Mouse (Mus musculus): ENCODE measurements around the gene Sec16b. TPM values are rescaled to one million over a fixed set of nuclear protein-coding genes. Genes with fewer than 3 reads are reported as not detected.

Sec16b gene
- total RNA-seq, 2 experiments from 2014 or later, result 0.15 to 0.27 TPM

GRCm38 (mm10) chr1:157514298-157514697 lies 7.8 kb downstream of the Sec16b start:
- DNase-seq, result no peak

GRCm38 (mm10) chr1:157516838-157517808 lies 10.6 kb downstream of the Sec16b start:
- no peak for DNase-seq

- peak; percentile 68 to 69 for DNase-seq
These were observed 11.6 kb downstream of the Sec16b start for GRCm38 (mm10) chr1:157518111-157518523.

- no peak for DNase-seq
These were observed 12.9 kb downstream of the Sec16b start for GRCm38 (mm10) chr1:157519396-157519795.

- DNase-seq, result no peak
These were observed 15.8 kb downstream of the Sec16b start for GRCm38 (mm10) chr1:157522322-157522721.

GRCm38 (mm10) chr1:157524775-157525174 lies 18.2 kb downstream of the Sec16b start:
- no peak for DNase-seq

DNA sequence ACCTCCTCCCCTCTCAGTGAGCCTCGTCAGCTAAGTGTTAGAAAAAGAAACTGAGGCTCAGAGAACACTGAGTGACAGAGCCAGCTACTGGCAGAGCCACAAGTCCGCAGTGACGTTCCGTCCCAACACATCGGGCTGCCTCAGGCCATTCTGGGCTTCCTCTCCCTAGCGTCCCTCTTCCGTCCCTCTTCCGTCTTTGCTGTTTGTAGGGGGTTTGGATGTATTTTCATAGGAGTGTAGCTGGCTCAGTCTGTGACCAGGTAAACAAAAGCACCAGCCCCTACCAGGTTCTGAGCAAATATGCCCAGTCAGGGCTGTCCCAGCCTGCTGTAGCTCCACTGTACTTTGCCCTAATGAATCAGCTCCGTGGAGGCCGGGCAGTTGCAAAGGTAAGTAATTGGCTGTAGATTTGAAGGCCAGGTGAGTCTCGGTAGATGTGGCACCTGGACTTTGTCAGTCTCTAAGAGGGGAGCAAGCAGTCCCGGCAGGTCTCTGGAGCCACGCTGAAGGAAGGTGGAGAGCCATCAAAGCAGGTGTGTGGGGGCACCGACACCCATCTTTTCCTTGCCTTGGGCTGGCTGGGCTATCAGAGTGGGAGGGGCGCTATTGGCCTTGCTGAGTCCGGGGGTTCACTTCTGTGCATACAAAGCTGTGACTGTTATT lies 19.3 kb downstream of the Sec16b start:
- no peak for DNase-seq

- DNase-seq, result no peak
These were observed 20.1 kb downstream of the Sec16b start for GRCm38 (mm10) chr1:157526625-157527024.

DNA sequence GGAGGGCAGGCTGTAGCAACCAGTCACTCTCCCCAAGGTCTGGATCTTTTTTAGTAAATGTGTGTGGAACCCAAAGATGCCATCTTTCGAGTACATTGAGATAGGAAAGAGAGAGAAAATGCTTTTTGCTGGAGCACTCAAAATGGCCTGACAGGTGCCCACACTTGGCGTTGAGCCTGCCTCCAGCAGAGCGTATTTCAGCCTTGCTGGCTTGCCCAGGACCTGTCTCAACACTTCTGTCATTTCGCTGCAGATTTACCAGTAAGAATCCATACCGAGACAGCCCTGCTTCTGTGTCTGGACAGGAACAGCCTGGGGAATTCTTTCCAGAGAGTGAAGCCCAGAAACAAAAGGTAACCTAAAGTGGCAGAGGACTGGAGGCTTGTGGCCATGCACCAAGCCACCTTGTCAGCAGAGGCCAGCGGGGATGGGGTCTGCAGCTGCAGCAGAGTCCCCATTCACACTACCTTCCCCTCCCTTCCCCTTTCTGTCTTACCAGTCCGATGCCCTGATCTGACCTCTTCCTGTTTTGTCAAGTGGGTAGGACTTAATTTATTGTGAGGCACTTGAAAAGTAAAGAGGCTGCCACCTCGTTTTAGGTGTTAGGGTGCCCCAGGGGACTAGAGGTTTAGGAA lies 26.4 kb downstream of the Sec16b start:
- DNase-seq, result no peak

GRCm38 (mm10) chr1:157535571-157535970 lies 29.0 kb downstream of the Sec16b start:
- DNase-seq, result no peak

DNA sequence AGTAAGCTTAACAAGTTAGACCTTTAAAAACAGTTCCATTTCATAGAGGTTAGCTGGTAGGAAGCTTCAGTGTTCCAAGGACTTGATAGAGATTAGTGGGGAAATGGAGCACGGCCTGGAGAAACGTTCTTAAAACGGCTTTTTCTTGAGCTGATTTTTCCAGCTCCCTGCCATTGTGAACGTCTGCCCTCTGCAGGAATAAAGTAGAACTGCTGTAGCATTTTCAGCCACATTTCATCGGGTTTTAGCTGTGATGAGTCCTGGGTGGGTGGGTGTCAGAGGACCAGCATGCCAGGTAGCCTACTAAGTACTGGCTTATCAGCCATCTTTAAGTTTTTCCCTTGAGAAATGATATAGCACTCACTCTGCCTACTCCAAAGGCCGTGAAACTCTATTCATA lies 29.9 kb downstream of the Sec16b start:
- DNase-seq, result peak in 1 of 2 experiments; percentile 57

DNA sequence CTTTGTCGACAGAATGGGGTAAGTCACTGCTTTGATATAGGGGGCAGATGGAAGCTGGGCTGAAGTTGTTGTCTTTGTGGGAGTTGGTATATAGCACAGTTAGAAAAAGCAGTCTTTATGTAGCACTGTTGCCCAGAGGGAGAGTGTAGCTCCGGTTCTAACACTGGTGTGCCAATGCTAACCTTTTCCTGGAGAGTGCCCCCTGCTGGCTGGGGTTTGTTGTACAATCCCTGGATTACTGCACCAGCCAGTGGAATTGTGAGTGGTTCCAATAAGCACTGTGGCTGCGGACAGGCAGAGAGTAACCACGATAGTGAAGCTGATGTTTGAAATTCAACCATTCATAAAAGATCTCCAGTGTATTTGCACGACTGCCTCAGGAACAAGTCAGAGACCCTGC lies 31.1 kb downstream of the Sec16b start:
- DNase-seq, result no peak

DNA sequence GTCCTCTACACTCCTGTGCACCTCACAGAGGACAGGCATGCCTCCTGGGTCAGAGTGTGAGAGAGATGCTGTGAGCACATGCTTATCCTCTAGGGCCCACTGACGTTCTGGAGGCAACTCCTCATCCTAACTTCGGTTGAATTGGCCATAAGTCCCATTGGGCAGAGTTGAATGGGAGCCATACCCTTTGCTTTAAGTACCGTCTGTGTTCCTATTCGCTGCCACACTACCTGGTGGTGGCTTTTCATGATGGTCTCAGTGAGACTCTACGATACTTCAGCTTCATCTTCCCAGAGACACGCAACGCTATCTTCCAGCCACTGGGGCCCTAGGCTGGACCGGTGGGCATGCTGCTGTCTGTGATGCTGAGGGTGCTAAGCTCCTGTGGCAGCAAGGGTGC lies 38.5 kb downstream of the Sec16b start:
- DNase-seq, result no peak

DNA sequence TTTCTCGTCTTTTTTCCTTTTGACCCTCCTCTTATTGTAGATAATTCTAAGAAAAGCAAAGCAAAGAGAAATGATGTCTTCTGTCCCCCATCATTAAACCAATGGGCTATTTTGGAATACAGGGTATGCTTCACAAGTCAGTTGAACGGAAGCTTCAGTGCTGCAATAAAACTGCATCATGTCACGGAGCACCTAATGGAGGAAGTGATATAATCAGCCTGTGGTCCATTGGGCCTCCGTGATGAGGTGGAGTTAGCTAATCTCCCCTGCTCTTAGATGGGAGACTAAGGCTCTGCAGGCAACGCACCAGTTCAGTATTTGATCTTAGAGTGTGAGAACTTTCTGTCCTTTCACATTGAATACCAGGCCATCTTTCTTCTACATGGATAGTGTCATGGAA lies 41.1 kb downstream of the Sec16b start:
- no peak for DNase-seq

DNA sequence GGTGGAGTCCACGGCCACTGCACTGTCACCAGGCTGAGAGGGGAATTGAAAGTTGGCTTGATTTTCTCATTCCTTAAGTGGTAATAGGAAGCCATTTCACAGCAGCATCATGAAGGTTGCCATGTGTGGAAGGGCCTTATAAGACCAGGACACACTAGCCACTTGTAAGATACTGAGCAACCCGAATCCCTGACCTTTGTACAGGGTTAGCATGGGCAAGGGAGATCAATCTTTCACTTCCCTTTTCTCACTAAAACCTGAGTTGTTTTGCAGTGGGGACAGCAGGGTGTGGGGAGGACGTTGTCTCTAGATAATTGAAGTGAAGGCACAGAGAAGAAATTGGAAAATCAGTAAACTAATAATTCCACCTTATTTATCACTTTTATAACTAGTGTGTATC lies 43.2 kb downstream of the Sec16b start:
- no peak for DNase-seq

DNA sequence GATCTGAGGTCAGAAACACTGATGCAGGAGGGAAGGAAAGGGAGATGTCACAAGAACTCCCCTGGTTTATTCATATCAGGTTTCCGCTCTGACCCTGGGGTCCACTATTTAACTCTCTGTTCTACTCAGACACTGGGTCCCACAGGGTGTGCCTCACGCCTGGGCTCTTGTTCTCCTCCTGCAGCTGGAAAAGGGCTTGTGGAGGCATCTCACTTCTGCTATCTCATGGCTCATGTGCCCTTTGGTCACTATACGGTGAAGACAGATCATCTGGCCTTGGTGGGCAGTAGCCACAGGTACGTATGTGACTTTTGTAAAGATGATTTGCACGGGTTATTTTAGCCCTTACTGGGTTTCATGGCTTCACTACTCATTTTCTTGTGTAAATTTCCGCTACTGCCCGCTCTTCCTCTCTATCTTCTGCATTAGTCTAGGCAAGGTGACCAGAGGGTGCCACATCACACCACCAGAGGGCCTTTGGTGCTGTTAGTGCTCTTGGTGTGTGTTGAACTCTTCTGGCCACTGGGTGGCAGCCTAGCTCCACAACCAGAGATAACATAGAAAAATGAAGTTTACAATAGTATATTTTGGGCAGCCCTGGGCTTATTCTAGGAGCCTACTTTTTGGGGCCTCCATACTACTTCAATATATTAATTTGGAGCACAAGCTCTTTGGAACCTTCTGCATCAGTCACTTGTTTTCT lies 46.4 kb downstream of the Sec16b start:
- DNase-seq, result peak; percentile 68 to 69

GRCm38 (mm10) chr1:157554163-157554562 lies 47.6 kb downstream of the Sec16b start:
- no peak for DNase-seq

- DNase-seq, result no peak
These were observed 48.4 kb downstream of the Sec16b start for GRCm38 (mm10) chr1:157554686-157555530.

DNA sequence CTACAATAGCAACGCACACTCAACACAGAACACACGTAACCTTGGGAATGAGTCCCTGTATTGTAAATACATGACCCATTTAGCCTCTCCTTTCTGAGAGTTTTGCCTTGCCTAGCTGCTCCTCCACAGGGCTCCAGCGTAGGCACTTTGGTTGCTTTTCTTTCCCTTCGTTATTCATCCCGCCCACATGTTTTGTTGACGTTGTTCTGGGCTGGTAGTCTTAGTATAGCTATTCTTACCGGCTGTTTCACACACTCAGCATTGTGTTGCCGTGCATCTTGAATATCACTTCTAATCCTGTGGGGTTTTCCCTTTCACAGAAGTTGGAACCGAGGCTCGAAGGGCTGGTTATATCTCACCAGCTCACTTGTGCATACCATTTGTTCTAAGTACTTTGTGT lies 49.2 kb downstream of the Sec16b start:
- no peak for DNase-seq

DNA sequence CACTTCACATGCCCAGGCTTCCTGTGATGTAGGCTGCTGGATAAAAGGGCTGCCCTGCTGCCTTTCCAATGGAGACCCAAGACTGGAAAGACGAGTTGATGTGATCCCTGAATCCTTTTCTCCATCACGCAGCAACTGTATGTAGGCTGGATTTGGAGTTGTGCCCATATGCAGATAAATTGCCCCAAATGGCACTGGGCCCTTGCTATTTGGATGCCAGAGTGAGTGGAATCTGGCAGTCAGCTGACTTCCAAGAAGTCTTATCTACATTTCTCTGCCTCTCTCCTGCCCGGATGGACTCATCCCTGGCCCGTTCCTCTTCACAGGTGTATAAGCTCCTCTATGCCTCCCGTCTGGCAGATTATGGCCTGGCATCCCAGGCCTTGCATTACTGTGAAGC lies 49.9 kb downstream of the Sec16b start:
- DNase-seq, result no peak

DNA sequence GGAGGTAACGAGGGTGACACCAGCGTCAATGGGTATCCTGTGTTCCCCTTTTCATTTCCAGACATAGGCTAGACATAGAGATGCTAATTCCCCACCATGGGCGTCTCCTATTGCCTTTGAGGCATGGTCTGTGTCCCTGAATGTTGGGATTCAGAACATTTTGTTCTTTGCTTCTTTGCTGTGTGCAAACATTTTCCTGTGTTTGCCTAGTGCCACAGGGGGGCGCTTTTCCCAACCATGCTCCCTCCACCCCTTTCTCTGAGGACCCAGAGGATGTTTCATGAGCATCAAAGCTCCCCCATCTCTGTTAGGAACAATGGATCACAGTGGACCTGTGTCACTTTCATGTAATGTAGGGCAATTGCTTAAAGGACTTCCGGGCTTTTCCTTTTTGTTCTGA lies 51.6 kb downstream of the Sec16b start:
- no peak for DNase-seq

DNA sequence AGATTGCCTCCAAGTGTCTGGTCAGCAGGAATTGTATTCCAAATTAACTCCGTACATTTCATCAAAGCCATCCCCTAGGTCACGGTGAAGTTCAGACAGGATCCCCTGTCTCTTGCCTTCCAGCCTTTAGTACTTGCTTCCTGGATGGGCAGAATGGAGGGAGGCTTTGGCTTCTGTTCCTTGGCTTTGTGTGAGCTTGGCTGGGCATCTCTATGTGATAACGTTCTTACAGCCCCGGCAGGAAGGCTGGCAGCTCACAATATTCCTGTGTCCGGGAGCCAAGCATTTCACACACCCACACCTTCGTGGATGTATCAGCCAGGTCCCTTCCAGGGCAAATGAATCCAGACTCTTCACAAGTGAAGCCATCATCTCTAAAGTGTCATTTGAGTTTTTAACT lies 53.5 kb downstream of the Sec16b start:
- DNase-seq, result no peak

Measured in layer of hippocampus, postnatal 36 days (tissue).